Mouse (Mus musculus): ENCODE results near the gene Mogat2. TPM values are rescaled to one million over a fixed set of nuclear protein-coding genes. Genes with fewer than 3 reads are reported as not detected.

The Mogat2 gene
- not detected for total RNA-seq (2021)
- long read RNA-seq, experiment 1: 0 reads
- long read RNA-seq, experiment 2: 0 reads

GRCm38 (mm10) chr7:99238417-99238816, at the start of gene Mogat2:
Gene Mogat2, minus strand, starts transcription at chr7:99238619.
- intact Hi-C loops (cut with DNase I): no loop called here
- DNase-seq (ENCODE audit: low spot score in 2 of 2): no peak

- DNase-seq (ENCODE audit: low spot score in 2 of 2): peak; percentile 74 to 85
- intact Hi-C loops (cut with DNase I): no loop called here
Measured at GRCm38 (mm10) chr7:99287287-99287686, 48.9 kb upstream of the Mogat2 start.

- DNase-seq (ENCODE audit: low spot score in 2 of 2): no peak
- intact Hi-C loops (cut with DNase I): no loop called here
Measured at GRCm38 (mm10) chr7:99279586-99279985, 41.2 kb upstream of the Mogat2 start.

GRCm38 (mm10) chr7:99278309-99278708, 39.9 kb upstream of the Mogat2 start:
- intact Hi-C loops (cut with DNase I): no loop called here
- DNase-seq (ENCODE audit: low spot score in 2 of 2): no peak

GRCm38 (mm10) chr7:99276679-99277078, 38.3 kb upstream of the Mogat2 start:
- intact Hi-C loops (cut with DNase I): no loop called here
- DNase-seq (ENCODE audit: low spot score in 2 of 2): no peak

DNA sequence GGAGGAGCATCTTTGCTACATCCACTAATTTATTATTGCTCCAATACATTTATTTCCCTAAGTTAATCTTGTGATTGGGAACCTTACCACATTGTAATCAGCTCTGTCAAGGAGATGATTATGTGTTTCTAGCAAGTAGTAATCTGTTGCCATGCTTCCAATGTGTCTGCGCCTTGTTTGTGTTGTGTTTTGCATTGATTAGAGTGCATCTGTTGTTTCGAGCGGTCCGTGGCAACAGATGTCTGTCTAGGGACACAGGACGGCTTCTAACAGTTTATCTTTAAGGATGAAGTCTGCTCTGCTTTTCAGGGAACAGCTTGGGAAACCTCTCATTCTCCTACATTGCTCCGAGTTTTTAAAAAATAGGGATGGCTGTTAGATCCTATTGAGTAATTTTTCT, 36.7 kb upstream of the Mogat2 start:
- DNase-seq (ENCODE audit: low spot score in 2 of 2): no peak
- intact Hi-C loops (cut with DNase I): no loop called here

GRCm38 (mm10) chr7:99271630-99272029, 33.2 kb upstream of the Mogat2 start:
- intact Hi-C loops (cut with DNase I): no loop called here
- no peak for DNase-seq (ENCODE audit: low spot score in 2 of 2)

GRCm38 (mm10) chr7:99268951-99269945, 30.8 kb upstream of the Mogat2 start:
- DNase-seq (ENCODE audit: low spot score in 2 of 2): no peak
- intact Hi-C loops (cut with DNase I): loop anchor here (5.0 kb wide), 1 partner anchor 98 kb away; no protein-coding TSS in a partner anchor

- DNase-seq (ENCODE audit: low spot score in 2 of 2): no peak
- intact Hi-C loops (cut with DNase I): loop anchor here (5.0 kb wide), 1 partner anchor 99 kb away; no protein-coding TSS in a partner anchor
Measured at GRCm38 (mm10) chr7:99268506-99268900, 30.1 kb upstream of the Mogat2 start.

- intact Hi-C loops (cut with DNase I): loop anchor here (5.0 kb wide), 1 partner anchor 99 kb away; no protein-coding TSS in a partner anchor
- peak; percentile 86 to 87 for DNase-seq (ENCODE audit: low spot score in 2 of 2)
Measured at GRCm38 (mm10) chr7:99267897-99268505, 29.6 kb upstream of the Mogat2 start.

GRCm38 (mm10) chr7:99267251-99267896, 29.0 kb upstream of the Mogat2 start, which contains the start of gene Map6:
Gene Map6, plus strand, starts transcription at chr7:99267447.
- DNase-seq (ENCODE audit: low spot score in 2 of 2): peak; percentile 78 to 90
- intact Hi-C loops (cut with DNase I): loop anchor here (5.0 kb wide), 1 partner anchor 100 kb away; no protein-coding TSS in a partner anchor

GRCm38 (mm10) chr7:99264597-99264996, 26.2 kb upstream of the Mogat2 start:
- DNase-seq (ENCODE audit: low spot score in 2 of 2): no peak
- intact Hi-C loops (cut with DNase I): no loop called here

GRCm38 (mm10) chr7:99263509-99263908, 25.1 kb upstream of the Mogat2 start:
- intact Hi-C loops (cut with DNase I): no loop called here
- no peak for DNase-seq (ENCODE audit: low spot score in 2 of 2)

- intact Hi-C loops (cut with DNase I): no loop called here
- DNase-seq (ENCODE audit: low spot score in 2 of 2): no peak
Measured at GRCm38 (mm10) chr7:99261900-99262299, 23.5 kb upstream of the Mogat2 start.

- DNase-seq (ENCODE audit: low spot score in 2 of 2): peak; percentile 67 to 91
- intact Hi-C loops (cut with DNase I): no loop called here
Measured at GRCm38 (mm10) chr7:99255006-99255405, 16.6 kb upstream of the Mogat2 start.

- intact Hi-C loops (cut with DNase I): no loop called here
- DNase-seq (ENCODE audit: low spot score in 2 of 2): no peak
Measured at GRCm38 (mm10) chr7:99250386-99250785, 12.0 kb upstream of the Mogat2 start.

DNA sequence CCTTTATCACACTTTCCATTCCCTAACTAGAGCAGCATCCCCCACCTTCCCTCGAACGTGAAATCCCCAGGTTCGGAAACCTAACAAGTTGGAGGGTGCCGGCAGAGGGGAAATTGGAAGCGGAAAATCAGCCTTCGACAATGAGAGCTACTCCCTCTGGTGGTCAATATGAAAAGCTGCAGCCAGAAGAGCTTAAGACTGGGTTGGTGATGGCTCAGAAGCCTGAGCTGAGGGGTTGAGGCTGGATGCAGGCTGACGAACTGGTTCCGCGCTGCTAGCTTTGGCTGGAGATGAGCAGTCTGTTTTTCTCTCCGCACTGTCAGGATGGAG, 11.1 kb upstream of the Mogat2 start:
- peak; percentile 61 to 64 for DNase-seq (ENCODE audit: low spot score in 2 of 2)
- intact Hi-C loops (cut with DNase I): loop anchor here (5.0 kb wide), 1 partner anchor 67 kb away; the partner anchor contains the start of gene Dgat2

DNA sequence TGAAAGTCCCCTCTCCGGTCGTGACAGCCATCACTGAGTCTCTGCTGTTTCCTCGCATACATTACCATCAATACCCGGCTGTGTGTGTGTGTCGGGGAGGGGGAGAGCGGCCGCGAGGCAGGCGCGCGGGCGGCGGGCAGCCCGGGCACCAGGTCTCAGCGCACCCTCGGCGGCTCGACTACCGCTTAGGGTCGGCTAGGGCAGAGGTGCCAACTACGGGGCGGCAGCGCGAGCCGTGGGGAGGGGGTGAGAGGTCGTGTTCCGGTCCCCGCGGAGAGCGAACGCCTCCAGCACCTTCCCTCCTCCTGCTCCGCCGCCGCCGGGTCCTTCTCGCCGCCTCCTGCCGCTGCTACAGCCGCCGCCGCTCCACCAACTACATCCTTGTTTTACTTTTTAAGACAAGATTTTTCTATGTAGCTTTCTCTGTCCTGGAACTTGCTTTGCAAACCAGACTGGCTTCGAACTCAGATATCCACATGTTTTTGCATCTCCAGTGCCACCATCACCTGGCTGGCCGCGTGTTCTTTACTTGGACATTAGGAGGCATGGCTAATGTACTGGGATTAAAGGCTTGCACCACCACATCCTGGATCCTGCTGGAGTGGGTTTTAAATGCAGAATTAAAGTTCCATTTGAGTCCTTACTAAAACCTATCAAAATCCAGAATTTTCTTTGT, 10.6 kb upstream of the Mogat2 start:
- DNase-seq (ENCODE audit: low spot score in 2 of 2): no peak
- intact Hi-C loops (cut with DNase I): loop anchor here (5.0 kb wide), 1 partner anchor 67 kb away; the partner anchor contains the start of gene Dgat2

DNA sequence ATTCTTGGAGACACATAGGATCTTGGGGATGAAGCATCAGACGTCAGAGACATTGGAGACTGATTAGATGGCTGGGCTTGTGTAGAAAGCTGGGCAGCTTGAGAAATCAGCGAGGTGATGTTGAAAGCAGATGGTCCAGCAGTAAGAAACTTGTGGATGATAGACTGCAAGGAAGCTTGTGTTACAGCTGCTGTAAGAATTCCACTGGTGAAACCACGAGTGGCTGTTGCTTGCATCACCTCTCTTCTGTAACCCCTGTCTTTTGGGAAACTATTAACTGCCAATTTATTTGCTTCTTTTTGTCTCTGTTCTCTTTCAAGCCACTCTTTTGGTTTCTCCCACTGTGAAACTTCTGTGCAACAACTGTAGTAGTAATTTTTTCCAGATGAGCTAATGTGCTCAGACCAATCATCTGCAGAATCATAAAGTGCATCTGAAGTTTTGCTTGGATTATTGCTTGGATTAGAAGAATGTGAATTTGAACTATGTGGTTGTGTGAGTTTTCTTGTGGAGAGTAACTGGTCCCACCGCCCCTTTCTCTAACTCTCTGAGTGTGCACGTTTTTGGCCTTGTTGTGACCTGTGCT, 9.8 kb upstream of the Mogat2 start:
- no peak for DNase-seq (ENCODE audit: low spot score in 2 of 2)
- intact Hi-C loops (cut with DNase I): loop anchor here (5.0 kb wide), 1 partner anchor 66 kb away; the partner anchor contains the start of gene Dgat2
